Mouse (Mus musculus): ENCODE measurements around the gene Exoc6b. TPM values are rescaled to one million over a fixed set of nuclear protein-coding genes. Genes with fewer than 3 reads are reported as not detected.

Exoc6b gene
- polyA plus RNA-seq, 1 experiment from 2014 or later: 32.5 TPM

DNA sequence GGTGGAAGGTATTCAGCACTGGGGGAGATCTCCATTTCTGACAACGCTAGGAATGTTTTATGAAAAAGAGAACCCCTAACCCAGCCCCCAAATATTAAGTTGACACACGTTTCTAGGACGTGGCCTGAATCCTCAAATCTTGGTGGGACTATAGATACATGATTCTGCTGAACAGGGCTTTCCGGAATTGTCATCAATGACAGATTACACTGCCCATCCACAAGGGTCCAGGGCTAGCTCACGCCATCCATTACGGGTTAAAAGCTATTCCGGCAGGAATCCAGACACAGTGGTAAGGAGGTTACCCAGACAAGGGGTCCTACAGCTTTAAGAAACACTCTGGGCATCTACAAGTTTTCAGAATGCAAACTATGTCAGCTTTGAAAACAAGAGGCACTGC lies 323.7 kb downstream of the Exoc6b start:
- H3K36me3 ChIP-seq (ENCODE audit: control insufficient read depth, insufficient read depth, low read length): no peaks in the 10 kb centered on the region
- H3K4me2 ChIP-seq (replicated peaks; ENCODE audit: low read depth, low read length): no peak overlapping the region
- no peaks in the 10 kb centered on the region for H3K9me3 ChIP-seq (ENCODE audit: control insufficient read depth, low read length)
- no peak overlapping the region for H3K4me3 ChIP-seq (ENCODE audit: low read length)
- no peak overlapping the region for H3K9ac ChIP-seq (ENCODE audit: low read depth, low read length)
- ATAC-seq (ENCODE audit: low FRiP score, low TSS enrichment): no peak
- 93% methylated on average over 7 of the region's 7 CpGs for WGBS
- no peak overlapping the region for H3K27ac ChIP-seq (ENCODE audit: low read depth, low read length)
- no peaks in the 10 kb centered on the region for H3K27me3 ChIP-seq (ENCODE audit: control insufficient read depth, insufficient read depth, low read length)
- H3K4me1 ChIP-seq (ENCODE audit: control insufficient read depth, insufficient read depth, low read length): no peaks in the 10 kb centered on the region

GRCm38 (mm10) chr6:84742227-84742626 lies 327.1 kb downstream of the Exoc6b start:
- WGBS: 56% methylated on average over 3 of the region's 3 CpGs
- Histone ChIP-seq H3K36me3 (ENCODE audit: control insufficient read depth, insufficient read depth, low read length) (no peaks in the 10 kb centered on the region), H3K4me3 (ENCODE audit: low read length) (no peak overlapping the region), H3K9ac (ENCODE audit: low read depth, low read length) (no peak overlapping the region), H3K9me3 (ENCODE audit: control insufficient read depth, low read length) (no peaks in the 10 kb centered on the region), H3K4me1 (ENCODE audit: control insufficient read depth, insufficient read depth, low read length) (no peaks in the 10 kb centered on the region), H3K27ac (ENCODE audit: low read depth, low read length) (no peak overlapping the region), H3K27me3 (ENCODE audit: control insufficient read depth, insufficient read depth, low read length) (no peaks in the 10 kb centered on the region), H3K4me2 (replicated peaks; ENCODE audit: low read depth, low read length) (no peak overlapping the region)
- no peak for ATAC-seq (ENCODE audit: low FRiP score, low TSS enrichment)

DNA sequence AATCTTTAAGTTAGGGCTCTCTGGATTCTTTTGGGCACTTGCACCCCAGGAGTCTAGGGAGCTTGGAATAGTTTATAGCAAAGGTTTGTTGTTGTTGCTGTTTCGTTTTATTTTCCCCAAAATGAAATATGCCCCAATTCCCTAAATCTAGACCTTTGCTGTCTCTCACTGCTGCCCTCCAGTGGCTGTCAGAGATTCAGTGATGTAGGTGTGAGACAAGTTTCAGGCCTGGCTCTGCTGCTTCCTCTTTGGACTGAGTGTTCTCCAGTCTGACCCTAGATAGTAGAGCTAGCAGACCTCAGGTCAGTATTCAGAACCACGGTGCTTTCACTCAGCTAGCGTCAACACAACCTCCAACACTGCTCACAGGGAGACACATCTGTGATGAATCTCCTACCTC lies 332.4 kb downstream of the Exoc6b start:
- Histone ChIP-seq H3K9me3 (ENCODE audit: control insufficient read depth, low read length) (no peaks in the 10 kb centered on the region), H3K4me3 (ENCODE audit: low read length) (no peak overlapping the region), H3K27ac (ENCODE audit: low read depth, low read length) (no peak overlapping the region), H3K9ac (ENCODE audit: low read depth, low read length) (no peak overlapping the region), H3K27me3 (ENCODE audit: control insufficient read depth, insufficient read depth, low read length) (no peaks in the 10 kb centered on the region), H3K4me1 (ENCODE audit: control insufficient read depth, insufficient read depth, low read length) (no peaks in the 10 kb centered on the region), H3K4me2 (replicated peaks; ENCODE audit: low read depth, low read length) (no peak overlapping the region), H3K36me3 (ENCODE audit: control insufficient read depth, insufficient read depth, low read length) (no peaks in the 10 kb centered on the region)
- 54% methylated on average over 3 of the region's 3 CpGs for WGBS
- ATAC-seq (ENCODE audit: low FRiP score, low TSS enrichment): no peak

DNA sequence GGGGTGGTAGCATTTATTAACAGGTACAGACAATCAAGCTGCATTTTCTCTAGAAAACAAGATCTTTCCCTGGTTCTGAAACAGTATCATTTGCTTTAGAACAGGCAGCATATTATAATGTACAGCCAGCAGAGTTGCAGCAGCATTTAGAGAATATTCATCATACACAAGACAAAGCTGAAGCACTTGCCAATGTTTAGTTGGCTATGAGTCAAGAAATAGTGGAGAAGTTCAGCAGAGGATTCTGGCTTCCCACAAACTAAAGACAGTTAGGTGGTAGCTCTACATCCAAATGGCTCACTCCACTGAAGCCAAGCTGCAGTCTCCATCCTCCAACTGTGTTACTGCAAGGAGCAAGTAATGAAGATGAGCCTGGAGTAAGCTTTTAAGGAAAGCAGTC lies 342.4 kb downstream of the Exoc6b start:
- H3K9me3 ChIP-seq (ENCODE audit: control insufficient read depth, low read length): peaks cover 5% of the 10 kb centered on the region; the same call in 1 of the 2 replicates
- no peak for ATAC-seq (ENCODE audit: low FRiP score, low TSS enrichment)
- H3K36me3 ChIP-seq (ENCODE audit: control insufficient read depth, insufficient read depth, low read length): no peaks in the 10 kb centered on the region
- H3K4me2 ChIP-seq (replicated peaks; ENCODE audit: low read depth, low read length): no peak overlapping the region
- H3K4me3 ChIP-seq (ENCODE audit: low read length): no peak overlapping the region
- no peaks in the 10 kb centered on the region for H3K27me3 ChIP-seq (ENCODE audit: control insufficient read depth, insufficient read depth, low read length)
- no peaks in the 10 kb centered on the region for H3K4me1 ChIP-seq (ENCODE audit: control insufficient read depth, insufficient read depth, low read length)
- no peak overlapping the region for H3K27ac ChIP-seq (ENCODE audit: low read depth, low read length)
- no peak overlapping the region for H3K9ac ChIP-seq (ENCODE audit: low read depth, low read length)

DNA sequence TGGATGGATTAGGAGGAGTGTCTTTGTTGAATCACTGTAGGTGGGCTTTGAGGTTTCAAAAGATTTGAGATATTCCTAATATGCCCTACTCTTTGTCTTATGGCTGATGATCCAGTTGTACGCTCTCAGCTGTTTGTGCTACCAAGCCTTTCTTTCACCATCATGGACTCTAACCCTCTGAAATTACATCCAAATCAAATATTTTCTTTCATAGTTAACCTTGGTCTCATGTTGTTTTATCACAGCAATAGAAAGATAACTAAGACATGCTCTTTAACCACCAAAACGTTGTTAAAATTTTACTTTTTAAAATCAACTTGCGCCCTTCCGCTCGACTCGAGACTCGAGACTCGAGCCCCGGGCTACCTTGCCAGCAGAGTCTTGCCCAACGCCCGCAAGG lies 356.1 kb downstream of the Exoc6b start:
- ATAC-seq (ENCODE audit: low FRiP score, low TSS enrichment): no peak
- no peaks in the 10 kb centered on the region for H3K9me3 ChIP-seq (ENCODE audit: control insufficient read depth, low read length)
- H3K27ac ChIP-seq (ENCODE audit: low read depth, low read length): no peak overlapping the region
- no peak overlapping the region for H3K4me3 ChIP-seq (ENCODE audit: low read length)
- 88% methylated on average over 11 of the region's 11 CpGs for WGBS
- H3K36me3 ChIP-seq (ENCODE audit: control insufficient read depth, insufficient read depth, low read length): no peaks in the 10 kb centered on the region
- no peak overlapping the region for H3K9ac ChIP-seq (ENCODE audit: low read depth, low read length)
- H3K4me2 ChIP-seq (replicated peaks; ENCODE audit: low read depth, low read length): no peak overlapping the region
- no peaks in the 10 kb centered on the region for H3K4me1 ChIP-seq (ENCODE audit: control insufficient read depth, insufficient read depth, low read length)
- no peaks in the 10 kb centered on the region for H3K27me3 ChIP-seq (ENCODE audit: control insufficient read depth, insufficient read depth, low read length)

- H3K4me2 ChIP-seq (replicated peaks; ENCODE audit: low read depth, low read length): no peak overlapping the region
- H3K9ac ChIP-seq (ENCODE audit: low read depth, low read length): no peak overlapping the region
- H3K4me1 ChIP-seq (ENCODE audit: control insufficient read depth, insufficient read depth, low read length): no peaks in the 10 kb centered on the region
- WGBS: 75% methylated on average over 6 of the region's 6 CpGs
- H3K36me3 ChIP-seq (ENCODE audit: control insufficient read depth, insufficient read depth, low read length): no peaks in the 10 kb centered on the region
- ATAC-seq (ENCODE audit: low FRiP score, low TSS enrichment): no peak
- no peak overlapping the region for H3K27ac ChIP-seq (ENCODE audit: low read depth, low read length)
- H3K9me3 ChIP-seq (ENCODE audit: control insufficient read depth, low read length): no peaks in the 10 kb centered on the region
- H3K4me3 ChIP-seq (ENCODE audit: low read length): no peak overlapping the region
- H3K27me3 ChIP-seq (ENCODE audit: control insufficient read depth, insufficient read depth, low read length): no peaks in the 10 kb centered on the region
Observed at GRCm38 (mm10) chr6:84710831-84711230, 358.5 kb downstream of the Exoc6b start.

DNA sequence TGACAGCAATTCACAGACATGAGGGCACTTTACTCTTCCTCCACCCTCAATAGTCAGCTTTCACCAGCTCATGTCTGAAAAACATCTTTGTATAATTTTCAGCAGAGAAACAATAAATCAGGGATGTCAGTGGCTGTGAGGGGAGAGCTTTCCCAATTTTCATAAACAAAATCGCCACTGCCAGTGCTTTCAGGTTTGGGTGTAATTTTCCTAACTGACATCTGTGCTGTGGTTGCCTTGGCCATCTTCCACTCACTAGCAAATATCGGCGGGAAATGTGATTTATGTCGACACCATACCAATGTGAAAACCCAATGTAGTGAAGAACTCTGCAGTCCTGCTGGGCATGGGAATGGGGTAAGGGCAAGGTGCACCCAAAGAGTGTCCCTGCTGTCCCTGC lies 360.7 kb downstream of the Exoc6b start:
- Histone ChIP-seq H3K4me2 (replicated peaks; ENCODE audit: low read depth, low read length) (no peak overlapping the region), H3K9ac (ENCODE audit: low read depth, low read length) (no peak overlapping the region), H3K4me1 (ENCODE audit: control insufficient read depth, insufficient read depth, low read length) (no peaks in the 10 kb centered on the region), H3K9me3 (ENCODE audit: control insufficient read depth, low read length) (no peaks in the 10 kb centered on the region), H3K27ac (ENCODE audit: low read depth, low read length) (no peak overlapping the region), H3K36me3 (ENCODE audit: control insufficient read depth, insufficient read depth, low read length) (no peaks in the 10 kb centered on the region), H3K4me3 (ENCODE audit: low read length) (no peak overlapping the region), H3K27me3 (ENCODE audit: control insufficient read depth, insufficient read depth, low read length) (no peaks in the 10 kb centered on the region)
- no peak for ATAC-seq (ENCODE audit: low FRiP score, low TSS enrichment)
- WGBS: 80% methylated on average over 4 of the region's 4 CpGs

DNA sequence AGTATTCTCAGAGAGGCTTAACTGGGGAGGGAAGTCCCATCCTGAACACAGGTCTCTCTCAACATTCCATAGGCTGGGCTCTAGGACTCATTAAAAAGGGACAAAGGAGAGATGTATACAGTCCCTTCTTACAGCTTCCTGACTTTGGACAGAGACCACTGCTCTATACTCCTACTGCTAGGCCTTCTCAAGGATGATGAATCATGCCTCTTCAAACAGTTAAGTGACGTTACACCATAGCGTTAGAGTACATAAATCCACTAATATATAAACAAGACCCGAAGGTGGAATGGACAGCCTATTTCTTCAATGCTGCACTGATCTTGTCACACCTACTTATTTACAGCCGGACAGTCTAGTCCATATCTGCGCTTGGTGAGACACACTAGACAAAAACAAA lies 369.7 kb downstream of the Exoc6b start:
- no peak for ATAC-seq (ENCODE audit: low FRiP score, low TSS enrichment)
- H3K4me2 ChIP-seq (replicated peaks; ENCODE audit: low read depth, low read length): no peak overlapping the region
- WGBS: 41% methylated on average over 5 of the region's 5 CpGs
- peaks cover 33% of the 10 kb centered on the region; the same call in 1 of the 2 replicates for H3K4me1 ChIP-seq (ENCODE audit: control insufficient read depth, insufficient read depth, low read length)
- no peaks in the 10 kb centered on the region for H3K9me3 ChIP-seq (ENCODE audit: control insufficient read depth, low read length)
- H3K27ac ChIP-seq (ENCODE audit: low read depth, low read length): no peak overlapping the region
- no peak overlapping the region for H3K4me3 ChIP-seq (ENCODE audit: low read length)
- no peaks in the 10 kb centered on the region for H3K27me3 ChIP-seq (ENCODE audit: control insufficient read depth, insufficient read depth, low read length)
- H3K36me3 ChIP-seq (ENCODE audit: control insufficient read depth, insufficient read depth, low read length): no peaks in the 10 kb centered on the region
- H3K9ac ChIP-seq (ENCODE audit: low read depth, low read length): no peak overlapping the region

GRCm38 (mm10) chr6:84698288-84698673 lies 371.0 kb downstream of the Exoc6b start:
- H3K27ac ChIP-seq (ENCODE audit: low read depth, low read length): no peak overlapping the region
- WGBS: 45% methylated on average over 1 of the region's 1 CpGs

More at GRCm38 (mm10) chr6:84698288-84698673, 371.0 kb downstream of the Exoc6b start:
- Histone ChIP-seq H3K4me1 (ENCODE audit: control insufficient read depth, insufficient read depth, low read length) (peaks cover 33% of the 10 kb centered on the region; the same call in 1 of the 2 replicates), H3K4me2 (replicated peaks; ENCODE audit: low read depth, low read length) (no peak overlapping the region), H3K9ac (ENCODE audit: low read depth, low read length) (no peak overlapping the region), H3K9me3 (ENCODE audit: control insufficient read depth, low read length) (no peaks in the 10 kb centered on the region), H3K4me3 (ENCODE audit: low read length) (no peak overlapping the region), H3K27me3 (ENCODE audit: control insufficient read depth, insufficient read depth, low read length) (no peaks in the 10 kb centered on the region), H3K36me3 (ENCODE audit: control insufficient read depth, insufficient read depth, low read length) (no peaks in the 10 kb centered on the region)
- ATAC-seq (ENCODE audit: low FRiP score, low TSS enrichment): no peak

All from kidney, embryonic 14.5 days (tissue).